Mouse (Mus musculus) MEL (cell line): ENCODE data around the gene Rabep2.

Source experiments
- CTCF ChIP-seq, 3 experiments: IDR thresholded peaks in 2 of 3; conservative IDR thresholded peaks in 1 of 3; 2 replicates each; pipeline ENCODE4 v1.5.1; 2011 to 2012; ENCODE audit warnings: low read length in 3 of 3, low read depth in 2 of 3, mild to moderate bottlenecking in 2 of 3, improper control_type of control experiment in 1 of 3, inconsistent platforms in 1 of 3, mixed read lengths in 1 of 3, moderate library complexity in 1 of 3; ENCODE audit not compliant: control insufficient read depth in 1 of 3, insufficient read depth in 1 of 3, poor library complexity in 1 of 3, severe bottlenecking in 1 of 3
- ELF1 ChIP-seq: IDR thresholded peaks from 2 replicates; pipeline ENCODE4 v1.6.1; 2014; ENCODE audit warnings: low read depth, mild to moderate bottlenecking, inconsistent platforms, low read length, improper control_type of control experiment, moderate library complexity
- GATA1 ChIP-seq: IDR thresholded peaks from 2 replicates; pipeline ENCODE4 v1.6.1; 2011; ENCODE audit warnings: low read depth, low read length, improper control_type of control experiment
- MAX ChIP-seq: IDR thresholded peaks from 2 replicates; pipeline ENCODE4 v1.6.1; 2011; ENCODE audit warnings: low read length, improper control_type of control experiment
- MEF2A ChIP-seq: IDR thresholded peaks from 2 replicates; pipeline ENCODE4 v1.6.1; 2014; ENCODE audit warnings: low read depth, mild to moderate bottlenecking, inconsistent platforms, low read length, improper control_type of control experiment; ENCODE audit not compliant: poor library complexity, insufficient replicate concordance, severe bottlenecking; ENCODE audit errors: extremely low read depth
- NRF1 ChIP-seq: IDR thresholded peaks from 2 replicates; pipeline ENCODE4 v1.6.1; 2014; ENCODE audit warnings: low read depth, mild to moderate bottlenecking, inconsistent platforms, low read length, improper control_type of control experiment, moderate library complexity; ENCODE audit not compliant: poor library complexity, insufficient read depth, severe bottlenecking
- POLR2A ChIP-seq, 2 experiments: IDR thresholded peaks; 2 replicates each; pipeline ENCODE4 v1.6.1; 2011 to 2012; ENCODE audit warnings: low read length in 2 of 2, mild to moderate bottlenecking in 2 of 2, control low read depth in 1 of 2, improper control_type of control experiment in 1 of 2, low read depth in 1 of 2, moderate library complexity in 1 of 2; ENCODE audit not compliant: control insufficient read depth in 1 of 2, insufficient read depth in 1 of 2, poor library complexity in 1 of 2
- TCF12 ChIP-seq: IDR thresholded peaks from 2 replicates; pipeline ENCODE4 v1.6.1; 2014; ENCODE audit warnings: low read depth, mild to moderate bottlenecking, inconsistent platforms, low read length, improper control_type of control experiment, moderate library complexity
- ZKSCAN1 ChIP-seq: IDR thresholded peaks from 2 replicates; pipeline ENCODE4 v1.6.1; 2012; ENCODE audit warnings: low read depth, mild to moderate bottlenecking, inconsistent platforms, low read length, improper control_type of control experiment, moderate library complexity

- TF ChIP-seq MEF2A (no peak), POLR2A (IDR thresholded peaks at IDR 0.05; ENCODE audit: control insufficient read depth in 1 of 2, insufficient read depth in 1 of 2, low read depth in 1 of 2, low read length in 2 of 2, poor library complexity in 1 of 2) (no peak), CTCF (IDR thresholded peaks at IDR 0.05 in 2 of 3, conservative IDR thresholded peaks at IDR 0.05 in 1 of 3; ENCODE audit: control insufficient read depth in 1 of 3, insufficient read depth in 1 of 3, low read depth in 2 of 3, low read length in 3 of 3, poor library complexity in 1 of 3, severe bottlenecking in 1 of 3) (no peak), TCF12 (no peak), ELF1 (no peak), GATA1 (no peak), ZKSCAN1 (no peak), MAX (no peak), NRF1 (no peak)
Observed at GRCm38 (mm10) chr7:126461626-126462025, 33.1 kb downstream of the Rabep2 start.
